Mouse (Mus musculus) WW6 (cell line): ENCODE measurements around the gene Jakmip3.

Source experiments
- DNase-seq: peaks from one replicate; pipeline ENCODE4 v3.0.0-alpha.2; 2013; ENCODE audit warnings: low read depth, low spot score

Gene Jakmip3

GRCm38 (mm10) chr7:139096399-139096798 lies 155.9 kb downstream of the Jakmip3 start:
- no peak for DNase-seq

- no peak for DNase-seq
Measured at GRCm38 (mm10) chr7:139100531-139101095, 160.1 kb downstream of the Jakmip3 start.

GRCm38 (mm10) chr7:139101286-139101804 lies 160.8 kb downstream of the Jakmip3 start:
- no peak for DNase-seq

- DNase-seq = no peak
Measured at GRCm38 (mm10) chr7:139101826-139102225, 161.3 kb downstream of the Jakmip3 start.

- DNase-seq = no peak
Measured at GRCm38 (mm10) chr7:139103960-139104381, 163.4 kb downstream of the Jakmip3 start.

GRCm38 (mm10) chr7:139105076-139105475 lies 164.5 kb downstream of the Jakmip3 start:
- DNase-seq = no peak

GRCm38 (mm10) chr7:139105705-139106104 lies 165.2 kb downstream of the Jakmip3 start:
- no peak for DNase-seq

- no peak for DNase-seq
Measured at GRCm38 (mm10) chr7:139107908-139108650, 167.5 kb downstream of the Jakmip3 start.

- DNase-seq = peak; percentile 28
Measured at GRCm38 (mm10) chr7:139119152-139119774, 178.7 kb downstream of the Jakmip3 start.

- no peak for DNase-seq
Measured at GRCm38 (mm10) chr7:139119775-139120153, 179.2 kb downstream of the Jakmip3 start.

- DNase-seq = no peak
Measured at GRCm38 (mm10) chr7:139125881-139126280, 185.4 kb downstream of the Jakmip3 start.

GRCm38 (mm10) chr7:139126549-139126948 lies 186.0 kb downstream of the Jakmip3 start:
- no peak for DNase-seq

GRCm38 (mm10) chr7:139128994-139129393 lies 188.5 kb downstream of the Jakmip3 start:
- no peak for DNase-seq

- no peak for DNase-seq
Measured at GRCm38 (mm10) chr7:139130361-139130760, 189.8 kb downstream of the Jakmip3 start.

- no peak for DNase-seq
Measured at GRCm38 (mm10) chr7:139131538-139131937, 191.0 kb downstream of the Jakmip3 start.

- DNase-seq = no peak
Measured at GRCm38 (mm10) chr7:139133446-139133845, 192.9 kb downstream of the Jakmip3 start.
